Mouse (Mus musculus): ENCODE results near the gene Ercc6l. TPM values are rescaled to one million over a fixed set of nuclear protein-coding genes. Genes with fewer than 3 reads are reported as not detected.

The Ercc6l gene
- total RNA-seq, 1 experiment: 19.3 TPM

DNA sequence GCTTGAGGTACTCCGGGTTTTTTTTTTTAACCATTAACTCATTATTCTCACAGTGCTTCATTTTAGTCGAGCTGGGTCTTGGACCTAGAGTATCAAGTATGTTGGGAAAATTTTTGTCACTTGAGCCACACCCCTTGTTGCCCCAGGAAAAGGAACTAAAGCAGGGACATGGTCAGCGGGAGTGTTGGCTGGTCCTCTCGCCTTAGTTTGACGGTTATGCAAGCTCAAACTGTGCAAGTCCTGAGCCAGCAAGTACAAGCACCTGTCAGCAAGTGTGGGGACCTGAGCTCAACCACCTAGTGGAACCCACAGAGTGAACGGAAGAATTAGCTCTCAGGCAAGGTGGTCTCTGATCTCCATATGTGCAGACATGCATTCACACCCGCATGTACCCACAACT is 55.0 kb downstream of the Ercc6l start:
- TF ChIP-seq HCFC1 (IDR thresholded peaks at IDR 0.05; ENCODE audit: borderline replicate concordance, insufficient read depth, low read length) (no peak), CHD2 (IDR thresholded peaks at IDR 0.05; ENCODE audit: low read depth, low read length) (no peak), ZC3H11A (IDR thresholded peaks at IDR 0.05; ENCODE audit: borderline replicate concordance, low read depth, low read length) (no peak), ZNF384 (IDR thresholded peaks at IDR 0.05; ENCODE audit: low read depth, low read length) (no peak), MAFK (IDR thresholded peaks at IDR 0.05; ENCODE audit: insufficient read depth, low read depth, low read length) (no peak)
- H3K9ac ChIP-seq (ENCODE audit: insufficient read depth, low read depth, low read length, poor library complexity, severe bottlenecking): no peak overlapping the region
- H3K27ac ChIP-seq (ENCODE audit: insufficient read depth, low read depth, low read length, poor library complexity, severe bottlenecking): no peak overlapping the region
- in situ Hi-C loops (cut with MboI; ENCODE audit: low sequenced_read_pairs in 2 of 2, unreplicated experiment in 2 of 2): no loop called here
- H3K36me3 ChIP-seq (ENCODE audit: control insufficient read depth, insufficient read depth, low read length, poor library complexity, severe bottlenecking): no peaks in the 10 kb centered on the region
- H3K9me3 ChIP-seq (ENCODE audit: control insufficient read depth, insufficient read depth, low read depth, low read length): no peaks in the 10 kb centered on the region
- H3K4me1 ChIP-seq (ENCODE audit: control insufficient read depth in 2 of 2, insufficient read depth in 2 of 2, low read length in 2 of 2, poor library complexity in 1 of 2): no peaks in the 10 kb centered on the region
- H3K4me3 ChIP-seq (ENCODE audit: insufficient read depth in 1 of 2, low read depth in 1 of 2, low read length in 2 of 2, poor library complexity in 1 of 2, severe bottlenecking in 1 of 2): no peak overlapping the region
- DNase-seq (ENCODE audit: low read depth, low spot score): no peak

DNA sequence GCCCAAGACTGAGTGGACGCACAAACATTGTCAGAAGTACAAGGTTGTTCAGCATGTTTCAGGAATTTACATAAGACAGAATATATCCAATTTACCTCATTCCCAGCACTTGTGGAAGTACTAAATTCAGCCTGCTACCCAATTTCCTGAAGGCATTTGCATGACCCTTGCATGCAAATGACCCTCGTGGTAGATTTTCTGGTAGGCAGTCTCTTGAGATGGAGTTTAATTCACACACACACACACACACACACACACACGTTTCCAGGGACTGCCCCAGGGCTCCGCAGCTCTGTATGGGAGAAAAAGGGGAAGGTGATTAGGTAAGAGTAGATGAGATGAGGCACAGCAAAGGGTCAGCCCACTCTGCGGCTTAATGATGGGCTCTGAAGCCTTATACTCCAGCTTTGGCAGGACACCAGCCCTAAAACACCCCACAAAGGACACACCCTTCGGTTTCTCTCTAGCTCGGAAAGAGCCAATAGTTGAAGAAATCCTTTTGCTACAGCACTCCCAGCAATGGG is 62.4 kb downstream of the Ercc6l start:
- in situ Hi-C loops (cut with MboI; ENCODE audit: low sequenced_read_pairs in 2 of 2, unreplicated experiment in 2 of 2): no loop called here
- Histone ChIP-seq H3K4me3 (ENCODE audit: insufficient read depth in 1 of 2, low read depth in 1 of 2, low read length in 2 of 2, poor library complexity in 1 of 2, severe bottlenecking in 1 of 2) (no peak overlapping the region), H3K9ac (ENCODE audit: insufficient read depth, low read depth, low read length, poor library complexity, severe bottlenecking) (no peak overlapping the region), H3K36me3 (ENCODE audit: control insufficient read depth, insufficient read depth, low read length, poor library complexity, severe bottlenecking) (no peaks in the 10 kb centered on the region), H3K9me3 (ENCODE audit: control insufficient read depth, insufficient read depth, low read depth, low read length) (no peaks in the 10 kb centered on the region), H3K27ac (ENCODE audit: insufficient read depth, low read depth, low read length, poor library complexity, severe bottlenecking) (no peak overlapping the region), H3K4me1 (ENCODE audit: control insufficient read depth in 2 of 2, insufficient read depth in 2 of 2, low read length in 2 of 2, poor library complexity in 1 of 2) (no peaks in the 10 kb centered on the region)
- no peak for TF ChIP-seq HCFC1 (IDR thresholded peaks at IDR 0.05; ENCODE audit: borderline replicate concordance, insufficient read depth, low read length)
- no peak for TF ChIP-seq MAFK (IDR thresholded peaks at IDR 0.05; ENCODE audit: insufficient read depth, low read depth, low read length)
- no peak for TF ChIP-seq CHD2 (IDR thresholded peaks at IDR 0.05; ENCODE audit: low read depth, low read length)
- no peak for TF ChIP-seq ZC3H11A (IDR thresholded peaks at IDR 0.05; ENCODE audit: borderline replicate concordance, low read depth, low read length)
- no peak for TF ChIP-seq ZNF384 (IDR thresholded peaks at IDR 0.05; ENCODE audit: low read depth, low read length)
- no peak for DNase-seq (ENCODE audit: low read depth, low spot score)

Other genes with a start within 250 kb of the Ercc6l start
- gene Rtl5, start 85.8 kb downstream of the Ercc6l start, total RNA-seq (2012; rRNA removed): 0.26 and 0.54 TPM in 2 replicates
- gene Pin4, start 37.6 kb downstream of the Ercc6l start, total RNA-seq (2012; rRNA removed): 36.4 and 85.2 TPM in 2 replicates
- gene Rps4x, start 32.3 kb upstream of the Ercc6l start, total RNA-seq (2012; rRNA removed): 1,621 and 1,818 TPM in 2 replicates
- gene Cited1, start 95.1 kb upstream of the Ercc6l start, total RNA-seq (2012; rRNA removed): 4.1 and 9.3 TPM in 2 replicates